Mouse (Mus musculus) kidney, adult 18-20 months (tissue): ENCODE results near the gene Stk11ip.

Source experiments
- DNase-seq: peaks from one replicate; pipeline ENCODE4 v3.0.0; 2021

Stk11ip gene

DNA sequence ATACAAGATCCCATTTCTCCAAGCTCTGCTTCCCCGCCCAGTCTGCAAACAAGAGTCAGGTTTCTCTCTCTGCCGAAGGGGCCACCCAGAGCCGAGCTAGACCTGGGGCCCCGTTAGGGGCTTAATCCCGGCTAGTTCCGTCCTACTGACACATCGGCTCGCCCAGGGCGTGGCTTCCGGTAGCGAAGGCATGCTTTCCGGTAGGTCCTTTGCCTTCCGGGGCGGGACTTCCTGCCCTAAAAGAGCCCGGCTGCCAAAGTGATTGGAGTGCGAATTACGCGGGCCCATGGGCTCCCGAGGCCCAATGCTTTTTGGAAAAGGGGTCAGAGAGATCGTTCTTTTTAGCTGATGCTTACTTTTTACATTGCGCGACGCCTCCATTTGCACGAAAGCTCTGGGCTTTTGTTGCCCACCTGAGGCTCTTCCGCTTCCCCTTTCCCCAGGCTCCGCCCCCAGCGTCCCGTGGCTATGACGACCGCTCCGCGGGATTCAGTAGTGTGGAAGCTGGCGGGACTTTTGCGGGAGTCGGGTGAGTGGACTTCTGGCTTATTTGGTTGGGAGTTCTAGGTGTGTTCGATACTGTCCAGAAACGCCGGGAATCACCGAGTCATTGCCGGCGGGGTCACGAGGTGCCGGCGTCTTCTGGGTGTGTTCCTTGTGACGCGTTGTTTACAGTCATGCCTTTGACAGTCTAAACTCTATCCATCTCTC, at the start of gene Stk11ip:
Stk11ip (plus strand) TSS at position 209 of the 711 bp plus-strand sequence.
- DNase-seq: peak; percentile 96

DNA sequence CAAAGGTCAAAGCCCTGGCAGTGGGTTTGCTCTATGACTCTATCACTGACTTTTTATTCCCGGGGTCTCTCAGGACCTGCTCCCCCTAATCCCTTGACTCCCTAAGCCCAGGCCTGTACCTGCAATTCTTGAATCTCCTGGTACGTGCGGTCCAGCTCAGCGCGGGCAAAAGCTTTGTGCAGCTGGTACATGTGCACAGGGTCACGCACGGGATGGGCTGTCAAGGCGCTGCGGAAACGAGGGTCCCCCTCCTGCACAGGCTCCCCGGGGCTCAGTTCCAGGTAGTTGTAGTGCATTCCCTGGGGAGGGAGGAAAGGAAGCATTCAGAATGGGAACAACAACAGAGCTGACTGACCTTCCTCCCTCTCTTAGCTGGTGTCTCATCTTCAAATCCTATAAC, 44.9 kb upstream of the Stk11ip start:
- DNase-seq: no peak

DNA sequence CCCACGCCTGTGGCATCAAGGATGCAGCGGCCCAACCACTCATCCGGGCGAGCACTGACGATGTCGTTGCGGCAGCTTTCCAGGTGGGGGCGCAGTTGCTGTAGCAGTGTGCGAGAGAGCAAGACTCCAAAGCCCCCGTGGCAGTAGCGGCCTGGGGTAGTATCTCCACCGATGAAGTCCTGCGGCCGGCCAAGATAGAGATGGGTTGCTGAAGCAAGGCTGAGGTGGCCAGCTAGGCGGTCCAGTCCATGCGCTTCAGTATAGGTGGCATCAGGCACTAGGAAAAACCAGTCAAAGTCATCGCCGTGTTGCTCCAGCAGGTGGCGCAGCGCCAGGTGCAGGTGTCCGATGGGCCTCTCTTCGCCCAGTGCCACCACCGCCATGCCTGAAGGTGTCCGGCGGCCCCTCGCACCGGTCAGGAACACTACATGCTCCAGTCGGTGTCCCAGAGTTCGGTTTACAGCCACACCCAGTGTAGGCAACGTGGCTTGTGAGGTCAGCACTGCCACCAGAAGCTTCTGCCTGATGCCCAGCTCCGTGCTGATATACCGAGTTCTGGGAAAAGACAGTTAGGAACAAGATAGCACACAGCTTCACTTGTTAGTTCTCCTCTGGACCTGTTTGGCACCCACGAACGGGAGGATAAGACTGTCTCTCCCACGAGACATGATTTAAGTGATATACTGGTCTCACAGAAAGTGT, 43.9 kb upstream of the Stk11ip start:
- peak; percentile 92 for DNase-seq

DNA sequence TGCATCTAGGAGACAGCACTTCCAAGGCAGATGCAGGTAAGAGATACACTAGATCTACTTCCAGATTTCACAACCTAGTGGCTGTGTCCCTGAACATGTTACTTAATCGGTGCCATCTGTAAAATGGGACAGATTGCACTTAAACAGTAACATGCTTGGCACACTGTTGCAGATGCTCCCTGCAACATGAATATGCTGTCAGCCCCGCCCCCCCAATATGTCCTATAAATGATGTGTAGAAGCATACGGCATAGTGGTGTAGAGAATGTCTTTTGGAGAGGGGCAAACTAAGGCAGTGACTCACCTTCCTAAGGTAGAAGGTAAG, 43.4 kb upstream of the Stk11ip start:
- DNase-seq: no peak

DNA sequence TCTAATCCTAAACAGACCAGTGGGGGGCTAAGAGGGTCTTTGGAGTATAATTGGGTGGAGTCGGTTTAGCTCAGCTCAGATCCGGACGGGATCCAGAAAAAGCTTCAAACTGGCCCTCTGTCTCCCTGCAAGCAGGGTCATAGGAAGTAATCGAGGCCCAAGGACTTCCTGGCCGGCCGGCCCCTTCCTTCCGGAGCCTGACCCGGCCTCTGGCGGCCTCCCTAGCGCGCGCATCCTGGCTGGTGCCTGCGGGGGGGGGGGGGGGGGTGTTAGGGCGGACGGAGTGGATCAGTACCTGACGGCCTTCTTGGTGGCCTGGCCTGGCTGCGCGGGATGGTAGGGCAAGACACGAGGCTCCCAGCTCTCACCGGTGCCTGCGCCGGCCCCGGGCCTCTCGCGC, 42.8 kb upstream of the Stk11ip start:
- no peak for DNase-seq

DNA sequence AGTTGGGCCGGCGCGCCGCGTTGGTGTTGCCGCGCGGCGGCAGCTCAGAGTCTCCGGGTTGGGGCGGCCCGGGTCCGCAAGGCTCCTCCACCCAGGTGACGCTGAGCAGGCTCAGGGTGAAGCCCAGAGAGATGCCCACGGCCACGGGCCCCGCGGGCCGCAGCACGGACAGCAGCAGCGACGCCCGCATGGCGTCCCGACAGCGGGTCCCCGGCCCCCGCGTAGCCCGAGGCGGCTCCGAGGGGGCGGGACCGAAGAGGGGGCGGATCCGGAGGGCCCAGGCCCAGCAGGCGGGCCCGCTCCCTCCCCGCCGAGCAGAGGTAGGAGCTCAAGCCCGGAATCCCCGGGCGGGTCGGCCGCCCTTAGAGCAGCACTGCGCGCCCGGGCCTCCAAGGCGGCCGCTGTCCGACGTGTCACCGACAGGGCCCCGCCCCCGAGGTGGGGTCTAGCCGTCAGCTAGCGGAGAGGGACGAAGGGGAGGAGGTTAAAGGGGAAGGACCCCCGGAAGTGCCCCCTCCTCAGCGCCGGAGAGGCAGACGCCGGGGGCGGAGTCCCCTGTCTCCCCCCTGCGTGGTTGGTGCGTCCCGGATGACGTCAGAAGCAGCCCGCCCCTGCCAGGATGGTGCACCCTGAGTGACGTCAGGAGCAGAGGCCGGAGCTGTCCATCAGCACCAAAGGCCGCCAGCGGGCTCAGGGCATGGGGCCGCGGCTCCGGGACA, 42.3 kb upstream of the Stk11ip start, which contains the start of the genes Chpf and Tmem198:
Chpf (minus strand) TSS at position 392 of the 719 bp plus-strand sequence.
Tmem198 (plus strand) TSS at position 617 of the 719 bp plus-strand sequence.
- DNase-seq: peak; percentile 97

DNA sequence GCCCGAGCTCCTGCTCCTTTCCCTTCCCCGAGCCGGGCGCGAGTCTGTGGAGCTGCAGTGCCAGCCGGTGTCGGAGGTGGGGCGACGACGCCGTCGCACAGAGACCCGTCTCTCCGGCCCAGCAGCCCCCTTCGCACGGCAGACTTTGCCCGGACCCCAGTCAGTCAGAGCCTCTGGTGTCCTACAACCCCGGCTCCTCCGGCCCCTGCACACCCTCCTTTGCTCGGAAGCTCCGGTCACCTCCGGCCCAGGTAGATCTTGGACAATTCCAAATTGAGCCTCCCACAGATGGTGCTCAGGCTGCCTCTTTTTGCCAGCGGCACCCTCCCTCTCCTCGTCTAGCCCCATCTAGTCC, 41.7 kb upstream of the Stk11ip start:
- DNase-seq: no peak

DNA sequence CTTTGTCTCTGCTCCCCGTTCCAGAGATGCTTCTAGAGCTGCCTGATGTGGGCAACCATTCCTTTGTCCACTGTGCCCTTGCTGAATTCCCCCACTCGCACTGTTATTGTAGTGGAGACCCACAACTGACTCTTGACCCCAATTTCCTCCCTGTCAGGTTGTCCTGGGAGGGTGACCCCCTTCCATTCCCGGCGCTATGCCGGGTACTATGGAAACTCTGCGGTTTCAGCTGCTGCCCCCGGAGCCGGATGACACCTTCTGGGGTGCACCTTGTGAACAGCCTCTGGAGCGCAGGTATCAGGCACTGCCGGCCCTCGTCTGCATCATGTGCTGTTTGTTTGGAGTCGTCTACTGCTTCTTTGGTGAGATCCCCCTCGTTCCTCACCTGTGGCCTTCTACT, 41.3 kb upstream of the Stk11ip start:
- no peak for DNase-seq

DNA sequence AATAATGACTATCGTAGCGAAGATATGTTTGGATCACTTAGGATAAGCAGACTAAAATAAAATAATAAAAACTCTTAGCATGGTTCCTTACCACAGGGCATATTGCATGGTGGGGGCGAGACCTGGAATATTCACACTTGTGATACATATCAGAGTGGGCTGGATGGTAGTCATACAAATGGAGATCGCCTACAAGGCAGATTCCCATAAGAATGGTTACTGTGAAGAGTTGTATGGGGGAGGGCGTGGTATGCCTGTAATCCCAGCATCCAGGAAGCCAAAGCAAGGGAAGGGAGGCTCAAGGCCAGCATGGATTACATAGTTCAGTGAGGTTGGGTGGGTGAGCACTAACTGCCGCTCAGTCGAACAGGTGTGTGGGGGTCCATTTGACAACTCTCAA, 40.6 kb upstream of the Stk11ip start:
- no peak for DNase-seq

DNA sequence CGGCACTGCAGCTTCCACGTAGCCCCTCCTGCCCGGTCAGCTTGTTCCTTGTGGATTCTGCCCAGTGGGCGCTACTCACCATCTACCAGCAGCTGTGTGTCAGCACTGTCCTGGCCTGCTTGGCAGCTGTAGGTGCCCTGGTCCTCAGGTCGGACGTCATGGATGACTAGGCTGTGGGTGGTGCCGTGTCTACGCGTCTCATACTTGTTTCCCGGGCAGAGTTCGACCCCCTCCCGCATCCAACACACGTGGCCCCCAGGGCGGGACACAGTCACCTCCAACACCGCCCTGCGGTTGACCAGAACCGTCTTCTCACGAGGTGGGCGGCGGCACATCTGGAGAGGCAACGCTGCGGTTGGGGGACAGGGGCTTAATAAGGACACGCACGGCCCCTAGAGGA, 34.8 kb upstream of the Stk11ip start:
- DNase-seq: peak; percentile 41

DNA sequence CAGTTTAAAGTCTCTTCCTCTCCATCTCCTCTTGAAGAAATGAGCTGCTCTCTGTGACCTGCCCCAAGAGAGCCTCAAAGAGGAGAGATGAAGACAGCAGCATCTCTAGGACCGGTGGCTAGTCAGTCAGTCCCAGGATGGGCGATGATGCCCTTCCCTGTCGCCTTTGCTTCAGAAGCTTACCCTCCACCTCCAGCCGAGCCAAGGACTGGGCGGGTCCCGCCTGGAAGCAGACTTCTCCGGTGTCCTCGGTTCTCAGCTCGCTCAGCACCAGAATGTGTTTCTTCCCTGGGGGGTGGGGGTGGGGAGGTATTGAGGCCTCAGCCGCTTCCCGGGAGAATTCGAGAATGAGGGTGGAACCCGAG, 34.3 kb upstream of the Stk11ip start:
- no peak for DNase-seq

DNA sequence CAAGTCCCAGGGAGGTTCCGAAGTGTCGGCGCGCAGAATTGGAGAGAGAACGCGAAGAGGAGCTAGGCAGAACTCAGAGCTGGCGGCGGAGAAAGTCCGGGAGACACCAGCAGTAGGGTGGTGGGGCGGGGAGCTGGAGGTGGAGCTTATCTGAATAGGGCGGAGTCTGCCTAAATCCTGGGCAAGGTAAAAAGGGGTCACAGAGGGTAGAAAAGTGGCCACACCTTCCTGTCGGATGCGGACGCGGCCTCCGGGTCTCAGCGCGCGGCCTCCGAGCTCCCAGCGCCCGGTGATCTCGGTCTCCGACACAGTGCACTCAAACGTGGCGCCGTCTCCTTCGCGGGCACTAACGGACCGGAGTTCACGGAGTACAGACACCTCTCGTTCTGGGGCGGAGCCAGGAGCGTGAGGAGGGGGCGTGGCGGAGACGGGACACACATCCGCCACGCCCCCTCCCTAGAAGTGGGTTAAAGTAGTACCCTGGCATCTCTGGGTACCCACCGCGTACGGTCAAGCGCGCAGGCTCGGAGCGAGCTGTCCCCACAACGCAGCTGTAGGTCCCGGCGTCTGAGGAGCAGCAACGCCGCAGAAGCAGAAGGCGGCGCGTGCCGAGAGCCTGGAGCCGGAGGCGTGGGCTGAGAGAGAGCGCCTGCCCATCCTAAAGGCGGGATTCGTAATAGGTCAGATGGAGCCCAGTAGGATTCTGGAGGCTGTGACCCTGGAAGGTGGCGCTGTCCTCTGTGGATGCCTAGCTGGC, 33.7 kb upstream of the Stk11ip start:
- DNase-seq: peak; percentile 88

DNA sequence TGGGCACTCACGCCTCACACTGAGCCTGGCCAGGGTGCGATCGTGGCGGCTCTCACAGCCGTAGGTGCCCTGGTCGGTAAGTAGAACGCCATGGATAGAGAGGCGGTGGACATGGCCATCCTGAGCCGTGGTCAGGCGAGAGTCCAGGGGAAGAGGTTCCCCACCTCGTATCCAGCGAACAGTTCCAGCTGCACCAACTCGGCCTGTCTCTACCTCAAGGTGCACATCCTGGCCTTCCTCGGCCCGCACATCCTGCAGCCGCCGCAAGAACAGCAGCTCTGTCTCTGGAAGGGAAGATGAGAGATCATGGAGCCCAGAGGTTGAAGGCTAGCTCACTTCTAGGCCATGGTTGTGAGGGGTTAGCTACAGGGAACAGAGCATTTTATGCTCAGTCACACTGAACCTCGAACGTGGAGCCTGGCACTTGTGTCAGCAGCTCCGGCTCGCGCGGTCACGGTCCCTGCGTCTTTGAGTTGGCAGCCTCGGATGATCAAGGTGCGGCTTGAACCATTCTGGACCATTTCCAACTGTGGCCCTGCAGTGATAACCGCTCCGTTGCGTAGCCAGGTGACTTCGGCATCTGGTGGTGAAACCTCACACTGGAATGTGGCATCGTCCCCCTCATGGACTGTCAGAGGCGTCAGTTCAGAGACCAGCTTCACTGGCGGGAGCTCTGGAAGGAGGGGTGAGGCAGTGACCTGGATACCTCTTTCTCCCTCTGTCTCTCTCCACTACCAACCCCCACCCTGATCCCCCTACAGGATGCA, 30.4 kb upstream of the Stk11ip start:
- DNase-seq: no peak

DNA sequence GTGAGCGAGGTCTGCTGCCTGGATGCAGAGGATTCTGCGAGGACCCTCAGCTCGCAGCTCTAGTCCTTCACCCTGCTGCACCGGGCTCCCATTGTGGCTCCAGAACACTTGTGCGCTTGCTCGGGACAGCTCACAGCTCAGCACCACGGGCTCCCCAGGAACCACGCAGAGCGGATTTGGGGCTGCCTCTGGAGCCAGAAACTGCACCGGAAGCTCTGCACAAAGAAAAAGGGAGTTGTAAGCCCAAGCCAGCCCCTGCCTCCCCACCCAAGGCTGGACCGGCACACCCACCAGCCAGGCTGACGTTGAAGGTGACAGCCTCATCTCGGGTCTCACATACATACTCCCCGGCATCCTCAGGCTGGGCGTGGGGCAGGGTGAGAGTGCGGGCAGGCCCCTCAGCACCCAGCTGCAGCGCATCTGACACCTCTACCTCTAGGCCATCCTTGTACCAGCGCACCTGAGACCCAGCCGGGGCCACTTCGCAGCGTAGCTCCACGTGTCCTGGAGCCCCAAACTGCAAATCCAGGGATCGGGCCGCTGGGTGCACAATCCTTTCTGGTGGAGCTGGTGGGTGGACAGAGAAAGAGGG, 28.7 kb upstream of the Stk11ip start:
- DNase-seq: no peak

DNA sequence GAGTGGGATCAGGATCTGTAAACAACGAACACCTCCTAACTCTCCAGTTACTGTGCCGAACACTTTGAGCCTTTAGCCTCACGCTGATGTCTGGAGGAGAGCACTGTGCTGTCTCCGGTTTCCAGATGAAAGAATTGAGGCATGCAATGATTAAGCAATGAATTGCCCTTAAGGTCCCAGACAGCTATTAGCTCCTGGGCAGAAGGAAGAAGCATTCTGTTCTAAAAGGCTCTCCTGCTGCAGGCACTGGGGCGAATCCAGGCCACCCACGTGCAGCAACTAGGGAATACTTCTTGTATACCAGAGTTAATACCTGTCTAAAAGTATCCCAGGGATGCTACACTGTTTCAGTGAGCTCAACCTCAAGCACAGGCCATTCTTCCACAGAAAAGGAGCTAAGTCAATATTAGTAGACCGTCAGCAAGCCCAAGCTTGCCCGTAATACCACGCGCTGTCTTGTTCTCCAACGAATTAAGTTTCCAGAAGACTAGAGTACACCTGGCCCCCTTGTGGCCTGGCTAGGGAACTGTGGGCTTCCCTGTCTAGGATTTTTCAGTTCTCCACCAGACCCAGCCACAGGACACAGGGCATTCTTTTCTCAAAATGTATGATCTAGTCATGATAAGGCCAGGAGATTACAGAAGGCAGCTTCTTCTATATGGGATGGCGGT, 26.3 kb upstream of the Stk11ip start:
- peak; percentile 61 for DNase-seq

DNA sequence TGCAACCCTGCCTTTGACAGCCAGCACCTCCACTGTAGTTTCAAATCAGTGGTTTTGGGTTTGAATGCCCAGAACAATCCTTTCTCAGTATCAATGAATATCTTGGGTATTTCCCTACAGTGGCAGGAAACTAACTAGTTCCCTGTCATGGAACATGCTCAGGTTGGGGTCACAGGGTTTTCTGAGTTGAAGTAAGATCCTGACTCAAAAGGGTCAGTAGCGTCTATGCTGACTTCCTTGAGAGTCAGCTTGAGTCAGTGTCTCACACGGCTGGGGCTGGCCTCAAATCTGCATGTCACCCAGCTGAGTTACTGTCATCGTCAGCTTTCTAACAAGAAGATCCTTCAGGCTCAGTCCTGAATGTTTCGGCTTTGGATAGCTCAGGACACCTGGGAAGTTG, 22.4 kb upstream of the Stk11ip start:
- DNase-seq: no peak

DNA sequence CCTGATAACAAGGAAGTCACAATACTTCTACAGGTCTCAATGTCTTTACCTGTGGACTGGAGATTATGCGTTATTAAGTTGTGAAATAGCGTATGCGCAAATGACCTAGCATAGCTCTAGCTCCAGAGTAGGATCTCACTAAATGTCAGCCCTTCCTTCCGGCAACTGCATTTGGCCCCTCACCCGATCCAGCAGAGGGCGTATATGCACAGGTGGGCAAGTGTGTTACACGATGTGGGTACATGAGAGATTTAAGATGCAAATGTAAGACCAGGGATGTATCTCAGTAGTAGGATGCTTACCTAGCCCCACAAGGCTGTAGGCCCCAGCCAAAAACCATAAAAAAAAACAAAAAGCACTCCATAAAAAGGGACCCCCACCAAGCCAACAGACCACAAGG, 21.9 kb upstream of the Stk11ip start:
- no peak for DNase-seq

DNA sequence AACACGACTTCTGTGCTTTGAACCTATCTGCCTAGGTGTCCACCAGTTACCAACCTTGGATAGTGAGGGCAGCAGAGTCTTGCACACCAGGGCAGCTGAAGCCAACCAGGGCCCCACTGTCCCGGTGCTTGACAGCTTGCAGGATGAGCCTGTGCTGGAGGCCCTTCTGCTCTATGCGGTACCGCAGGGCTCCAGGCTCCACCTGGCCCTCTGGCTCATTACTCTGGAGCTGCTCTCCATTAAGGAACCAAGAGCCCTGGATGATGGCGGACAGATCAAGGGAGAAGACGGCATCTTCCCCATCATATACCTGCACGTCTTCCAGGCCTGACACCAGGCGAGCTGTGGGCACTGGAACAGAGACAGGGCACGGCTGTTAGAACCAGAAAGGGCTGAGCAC, 19.4 kb upstream of the Stk11ip start:
- DNase-seq: no peak

DNA sequence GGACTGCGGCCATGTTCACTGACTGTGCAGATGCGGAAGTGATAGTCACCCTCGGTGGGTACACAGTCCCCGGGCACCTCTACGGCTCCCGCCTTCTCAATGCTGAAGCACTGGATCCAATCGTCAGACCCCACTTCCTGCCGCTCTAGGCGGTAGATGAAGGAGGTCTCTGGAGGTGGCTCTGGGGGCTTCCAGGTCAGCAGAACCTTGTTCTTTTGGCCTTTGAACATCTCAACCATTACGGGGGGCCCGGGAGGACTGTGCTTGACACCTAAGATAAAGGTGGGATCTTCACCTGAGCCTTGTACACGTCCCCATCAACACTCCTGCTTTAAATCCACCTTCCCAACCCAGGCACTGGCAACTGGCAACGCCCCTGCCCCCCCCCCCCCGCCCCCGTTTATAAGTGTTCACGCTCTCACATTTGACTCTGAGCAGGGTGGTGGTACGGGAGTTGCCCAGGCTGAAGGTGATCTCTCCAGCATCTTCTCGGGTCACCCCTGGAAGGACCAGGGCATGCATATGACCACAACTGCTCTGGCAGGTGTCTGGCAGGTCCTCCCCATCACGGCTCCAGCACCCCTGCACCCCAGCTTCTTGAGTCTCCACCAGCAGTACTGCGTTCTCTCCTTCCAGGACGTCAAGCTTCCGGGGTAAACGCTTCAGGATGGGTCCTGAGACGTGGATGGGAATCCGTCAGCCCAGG, 18.2 kb upstream of the Stk11ip start:
- DNase-seq: no peak

DNA sequence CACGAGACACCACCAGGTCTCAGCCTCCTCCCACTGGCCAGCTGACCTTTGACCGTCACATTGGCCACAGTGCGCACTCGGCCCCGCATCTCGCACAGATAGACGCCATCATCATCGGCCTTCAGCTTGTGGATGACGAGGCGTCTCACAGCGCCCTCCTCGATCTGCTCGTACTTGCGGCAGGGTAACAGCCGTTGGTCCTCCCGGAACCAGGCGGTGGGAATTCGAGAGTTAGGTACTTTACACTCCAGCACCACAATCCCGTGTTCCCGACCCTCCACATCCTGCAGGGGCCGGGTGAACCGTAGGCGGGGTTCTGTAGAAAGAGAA, 17.7 kb upstream of the Stk11ip start:
- no peak for DNase-seq
